Mouse (Mus musculus): ENCODE measurements around the gene Gm20458.

DNA sequence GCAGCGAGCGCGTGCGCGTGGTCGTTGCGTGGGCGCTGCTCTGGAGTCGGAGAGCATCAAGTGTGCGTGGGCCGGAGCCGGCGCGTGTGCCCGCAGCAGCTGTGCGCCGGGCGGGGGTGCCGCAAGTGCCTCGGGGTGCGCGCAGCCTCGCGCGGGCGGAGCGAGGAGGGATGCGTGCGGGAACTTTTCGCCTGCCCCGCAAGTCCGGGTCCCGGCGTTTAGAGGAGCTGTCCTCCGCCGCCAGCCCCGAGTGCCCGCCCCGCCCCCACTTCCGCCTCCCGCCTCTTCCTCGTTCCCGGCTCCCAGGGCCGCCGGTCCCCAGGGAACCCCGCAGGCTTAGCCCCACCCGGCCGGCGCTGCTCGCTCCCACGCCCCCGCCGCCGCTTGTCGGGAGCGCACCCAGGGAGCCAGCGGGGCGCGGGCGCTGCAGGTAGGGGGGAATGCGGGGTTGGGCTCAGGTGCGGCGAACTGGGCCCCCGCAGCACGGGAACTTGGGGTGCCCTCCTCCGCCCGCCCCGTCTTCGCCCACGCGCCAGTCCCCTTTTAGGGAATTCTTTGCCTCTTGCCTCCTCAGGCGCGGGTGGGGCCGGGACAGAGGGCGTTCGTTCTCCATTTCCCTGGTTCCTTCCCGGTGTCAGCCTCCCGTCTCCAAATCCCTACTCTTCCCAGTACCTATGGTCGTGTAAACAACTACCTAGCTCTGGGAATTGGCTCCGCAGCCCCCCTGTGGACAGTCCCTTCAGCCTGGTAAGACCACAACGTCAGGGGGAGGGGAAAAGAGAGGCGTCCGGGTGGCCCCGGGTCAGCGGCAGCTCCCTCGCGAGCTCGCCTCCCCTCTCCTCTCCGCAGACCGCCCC is 25.7 kb downstream of the Gm20458 start:
- TF ChIP-seq CTCF (IDR thresholded peaks at IDR 0.05; ENCODE audit: borderline replicate concordance, control insufficient read depth, extremely low read depth, insufficient read depth, low read length, poor library complexity) (no peak), POLR2A (IDR thresholded peaks at IDR 0.05; ENCODE audit: control insufficient read depth, extremely low read depth, insufficient read depth, low read length, poor library complexity) (no peak)

All from thymus, adult 2 months (tissue).